Mouse (Mus musculus) adrenal gland, adult 2 months (tissue): ENCODE measurements at regions not wholly inside any gene's neighbourhood (a gene's known extent, or its start where the extent isn't known, plus 50 kb on each side); places are given as distances from the start of the nearest gene placed in this dataset.
A peak's percentile ranks its signal among the peaks of the same experiment; 100 is the strongest.

Experiments
- DNase-seq: peaks from one replicate; pipeline ENCODE4 v3.0.0; 2021

- DNase-seq, result no peak
These were observed 79.6 kb upstream of the Sem1 start for GRCm38 (mm10) chr6:6657928-6658500.

DNA sequence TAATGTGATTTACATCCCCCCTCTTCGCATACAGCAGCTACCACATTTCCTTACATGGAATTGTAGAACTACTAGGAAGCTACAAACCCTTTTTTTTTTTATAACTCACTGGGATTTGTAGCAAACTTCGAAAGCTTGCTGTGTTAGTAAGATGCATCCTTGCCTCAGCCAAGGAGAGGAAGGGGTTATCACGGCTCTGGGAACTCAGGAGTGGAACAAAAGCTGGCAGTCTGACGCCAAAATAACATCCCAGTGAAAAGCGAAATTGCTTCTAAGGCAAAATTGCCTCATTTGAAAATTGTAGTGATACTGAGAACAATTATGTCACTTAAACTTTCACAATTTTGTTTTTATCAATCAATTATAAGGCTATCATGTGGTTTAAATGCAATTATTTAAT is 81.6 kb upstream of the Sem1 start:
- no peak for DNase-seq

DNA sequence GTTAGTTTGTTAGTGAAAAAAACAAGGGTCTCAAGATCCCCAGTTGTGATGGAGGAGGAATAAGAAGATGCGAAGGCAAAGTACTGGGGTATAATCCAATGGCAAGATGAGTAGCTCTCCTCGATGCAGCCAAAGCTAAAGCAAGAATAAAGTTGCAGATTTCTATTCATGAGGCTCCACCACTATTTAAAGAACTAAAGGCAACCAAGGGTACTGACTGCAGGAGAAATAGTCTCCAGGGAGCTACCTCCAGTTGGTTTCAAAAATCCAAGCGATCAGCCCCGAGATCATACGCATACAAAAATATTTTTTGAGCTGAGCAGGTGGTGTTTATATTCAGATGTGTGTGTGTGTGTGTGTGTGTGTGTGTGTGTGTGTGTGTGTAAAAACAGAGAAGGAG is 88.3 kb upstream of the Sem1 start:
- no peak for DNase-seq

GRCm38 (mm10) chr6:6689241-6689640 is 110.8 kb upstream of the Sem1 start:
- no peak for DNase-seq

GRCm38 (mm10) chr6:6690188-6690587 is 111.7 kb upstream of the Sem1 start:
- no peak for DNase-seq

DNA sequence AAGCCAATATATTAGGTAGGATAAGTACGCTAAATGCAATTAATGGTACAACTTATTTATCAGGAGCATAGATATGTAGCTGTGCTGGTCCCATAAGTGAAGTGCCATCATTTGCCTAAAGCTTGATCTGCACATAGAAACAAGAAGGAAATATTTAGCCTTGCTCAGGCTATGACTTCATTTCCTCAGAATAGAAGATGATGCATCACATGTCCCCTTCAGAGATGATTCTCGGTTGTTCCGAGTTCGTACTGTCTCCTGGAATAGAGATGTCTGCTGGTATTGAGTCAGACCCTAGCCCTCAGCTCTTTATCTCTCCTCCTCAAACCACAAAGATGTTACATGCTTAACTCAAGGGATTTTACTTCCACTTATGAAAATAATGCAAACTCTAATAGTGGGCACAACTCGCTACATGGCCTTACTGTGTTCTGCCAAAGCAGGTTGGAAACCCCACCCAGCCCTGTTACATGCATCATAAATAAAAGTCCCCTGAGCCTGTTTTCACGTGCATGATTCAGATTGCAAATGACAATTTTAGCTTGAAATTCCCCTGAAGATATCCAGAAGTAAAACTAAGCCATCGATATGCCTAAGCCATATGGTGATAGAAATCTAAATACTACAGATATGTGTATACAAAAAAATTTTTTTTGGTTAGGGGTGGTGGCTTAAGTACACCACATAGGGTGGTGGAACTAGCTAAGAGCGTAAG is 113.8 kb upstream of the Sem1 start:
- no peak for DNase-seq

- DNase-seq, result no peak
These were observed 117.4 kb upstream of the Sem1 start for GRCm38 (mm10) chr6:6695742-6696430.

DNA sequence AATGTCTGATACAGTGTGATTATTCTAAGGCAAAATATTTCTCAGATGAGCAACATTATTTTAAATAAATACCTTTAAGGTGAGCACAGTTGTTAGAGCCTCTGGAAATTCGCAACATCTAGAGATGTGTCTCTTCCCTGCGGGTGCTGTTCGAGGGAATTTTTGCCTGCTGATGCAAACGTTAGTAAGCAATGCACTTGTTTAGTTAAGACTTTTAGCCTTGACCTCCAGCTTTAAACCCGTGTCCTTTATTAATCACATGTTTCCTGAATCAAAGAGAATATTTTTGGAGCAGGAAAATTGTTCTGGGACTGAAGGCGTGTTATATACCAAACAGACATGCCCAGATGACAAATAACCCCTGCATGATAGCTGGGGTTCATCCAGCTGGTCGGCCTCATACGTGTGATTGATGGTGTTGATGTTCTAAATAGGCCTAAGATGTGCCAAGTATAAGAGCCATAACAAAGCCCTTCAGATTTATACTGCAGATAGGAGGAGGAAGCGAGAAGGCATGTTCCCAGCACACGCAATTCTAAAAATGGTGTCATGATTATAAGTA is 119.0 kb upstream of the Sem1 start:
- peak; percentile 54 for DNase-seq

DNA sequence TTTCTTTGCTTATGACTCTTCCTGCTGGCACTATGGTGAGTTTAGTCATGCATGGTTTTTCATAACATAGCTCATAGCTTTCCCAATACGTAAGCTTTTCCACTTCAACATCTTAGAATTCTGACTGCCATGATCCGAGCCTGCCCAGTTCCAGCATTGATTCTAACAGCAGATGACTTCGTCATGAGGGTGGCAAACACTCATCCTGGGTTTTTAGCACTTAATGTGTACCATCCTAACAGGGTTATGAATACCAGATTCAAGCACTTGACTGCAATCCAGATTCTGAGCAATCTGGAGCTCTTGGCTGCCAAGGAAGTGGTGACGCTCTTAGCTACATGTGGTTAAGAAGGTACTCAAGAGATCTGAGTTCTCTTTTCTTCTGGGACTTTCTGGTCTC is 128.3 kb upstream of the Sem1 start:
- no peak for DNase-seq

DNA sequence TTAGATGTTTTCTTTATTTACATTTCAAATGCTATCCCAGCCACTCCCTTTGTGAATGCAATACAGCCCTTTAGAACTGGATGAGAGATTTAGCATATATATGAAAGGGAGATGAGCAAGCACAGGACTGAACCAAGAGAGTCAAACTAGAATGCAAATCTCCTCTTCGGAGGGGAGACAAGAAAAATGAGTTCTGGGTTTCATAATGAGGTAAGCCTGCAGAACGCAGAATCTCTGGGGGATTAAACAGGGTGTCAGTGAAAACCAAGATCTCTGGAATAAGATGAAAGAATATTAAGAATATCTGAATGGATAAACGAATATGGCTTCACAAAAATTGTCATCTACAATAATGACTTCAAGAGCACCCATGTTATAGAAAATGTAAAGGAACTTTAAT is 130.6 kb upstream of the Sem1 start:
- DNase-seq, result no peak

DNA sequence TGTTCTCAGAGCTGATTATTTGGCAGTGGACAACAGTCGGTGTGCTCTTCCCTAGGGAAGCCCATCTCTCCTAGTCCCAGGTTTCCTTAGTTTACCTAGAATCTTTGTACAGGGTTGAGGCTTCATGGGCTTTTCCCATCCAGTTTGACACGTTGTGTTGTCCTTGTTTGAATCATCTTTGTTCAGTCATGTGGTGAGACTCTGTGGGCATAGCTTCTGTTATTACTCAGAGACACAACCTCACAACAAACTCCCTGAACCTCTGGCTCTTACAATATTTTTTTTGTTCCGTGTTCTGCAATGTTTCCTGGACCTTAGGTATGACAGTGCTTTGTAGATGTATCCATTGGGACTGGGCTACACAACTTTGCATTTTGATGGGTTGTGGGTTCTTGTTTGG is 132.9 kb upstream of the Dlx6 start:
- no peak for DNase-seq

DNA sequence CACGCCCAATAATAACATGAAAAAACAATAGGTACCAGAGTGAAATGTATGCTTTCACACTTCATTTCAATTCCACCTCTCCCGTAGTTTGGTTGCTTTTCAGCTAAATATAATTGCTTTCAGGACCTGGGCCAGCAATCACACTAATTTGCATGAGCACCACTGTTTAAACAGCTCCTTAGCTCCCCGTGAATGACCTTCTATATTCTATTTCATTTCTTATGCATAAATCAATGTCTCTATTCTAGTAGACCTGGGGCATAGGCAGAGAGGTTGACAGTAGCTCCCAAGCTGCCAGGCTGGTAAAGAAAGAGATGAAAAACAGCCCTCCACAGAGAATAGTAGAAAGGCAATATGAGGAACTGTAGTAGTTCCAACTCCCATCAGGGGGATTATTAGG is 117.7 kb upstream of the Dlx6 start:
- DNase-seq, result no peak

DNA sequence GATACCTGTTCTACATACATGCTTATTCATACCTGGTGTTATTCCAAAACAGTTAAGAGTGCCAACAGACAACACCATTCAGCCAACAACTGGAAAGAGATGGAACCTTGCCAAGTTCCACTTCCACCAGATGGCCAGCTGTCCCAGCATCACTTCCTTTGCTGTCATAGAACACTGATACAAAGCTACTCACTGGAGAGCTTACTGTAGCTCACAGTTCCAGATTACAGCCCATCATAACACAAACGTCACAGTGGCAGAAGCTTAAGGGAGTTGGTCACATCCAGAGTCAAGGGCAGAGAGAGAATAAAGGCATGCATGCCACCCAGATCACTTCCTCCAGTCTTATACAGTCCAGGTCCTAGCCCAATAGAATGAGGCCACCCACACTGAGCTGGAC is 84.0 kb upstream of the Dlx6 start:
- no peak for DNase-seq

DNA sequence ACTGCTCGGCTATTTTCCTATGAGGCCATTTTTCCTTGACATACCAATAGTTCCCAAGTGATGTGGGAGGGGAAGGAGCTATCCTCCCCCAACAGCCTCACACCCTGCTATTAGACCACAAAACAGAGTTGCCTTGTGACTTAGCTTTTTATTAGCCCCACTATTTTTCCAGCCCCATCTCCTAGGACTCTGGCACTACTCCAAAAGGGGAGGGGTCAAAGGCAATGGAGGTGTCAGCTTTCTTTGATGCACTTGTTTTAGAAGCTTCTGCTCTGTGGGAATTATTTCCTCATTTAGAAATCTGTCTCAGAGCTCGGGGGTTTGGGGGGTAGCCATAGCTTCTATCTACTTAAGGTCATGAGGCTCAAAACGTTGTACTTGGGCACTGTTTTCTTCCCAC is 81.6 kb upstream of the Dlx6 start:
- DNase-seq, result no peak

GRCm38 (mm10) chr6:6785939-6786490 is 77.1 kb upstream of the Dlx6 start:
- no peak for DNase-seq

DNA sequence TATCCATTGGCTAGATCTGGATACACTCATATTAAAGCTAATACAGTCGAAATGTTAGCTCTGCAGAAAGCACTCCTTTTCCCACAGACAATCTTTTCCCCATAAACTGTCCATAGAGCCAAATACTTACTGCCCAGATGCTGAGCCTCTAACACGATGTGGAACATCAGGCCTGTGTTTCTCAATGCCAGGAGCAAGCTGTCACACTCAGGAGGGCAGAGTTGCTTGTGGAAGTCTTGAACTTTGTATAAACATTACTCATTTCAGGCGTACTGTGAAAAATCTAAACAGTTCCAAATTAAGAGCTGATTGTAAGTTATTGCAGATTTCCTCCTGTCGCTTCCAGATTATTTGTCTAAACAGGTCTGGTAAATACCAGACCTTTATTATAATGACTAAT is 75.6 kb upstream of the Dlx6 start:
- DNase-seq, result no peak

GRCm38 (mm10) chr6:6794320-6795018 is 68.7 kb upstream of the Dlx6 start:
- DNase-seq, result no peak

DNA sequence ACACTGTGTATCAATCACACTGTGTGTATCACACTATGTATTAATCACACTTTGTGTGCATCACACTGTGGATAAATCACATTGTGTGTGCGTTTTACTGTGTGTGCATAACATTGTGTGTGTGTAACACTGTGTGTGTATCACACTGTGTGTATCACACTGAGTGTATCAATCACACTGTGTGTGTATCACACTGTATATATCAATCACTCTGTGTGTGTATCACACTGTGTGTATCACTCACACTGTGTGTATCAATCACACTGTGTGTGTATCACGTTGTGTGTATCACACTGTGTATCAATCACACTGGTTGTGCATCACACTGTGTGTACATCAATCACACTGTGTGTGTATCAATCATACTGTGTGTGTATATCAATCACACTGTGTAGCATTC is 62.8 kb upstream of the Dlx6 start:
- DNase-seq, result no peak

- no peak for DNase-seq
These were observed 61.4 kb upstream of the Dlx6 start for GRCm38 (mm10) chr6:6801563-6802259.
